Mouse (Mus musculus): Measurements from ENCODE around the gene Gm20773. TPM values are rescaled to one million over a fixed set of nuclear protein-coding genes. Genes with fewer than 3 reads are reported as not detected.
"Not testable (repeated sequence)": the region's sequence is repeated elsewhere in the genome, so short reads cannot be mapped to it uniquely, and the experiment has no call there.

The Gm20773 gene
- not detected in 2 replicates for total RNA-seq (2012; rRNA removed)
- not detected for polyA plus RNA-seq (2012; ENCODE audit: insufficient read depth in 1 of 2, insufficient read length in 2 of 2, low read depth in 1 of 2, low replicate concordance in 2 of 2, missing spikeins in 1 of 2)

- not testable (repeated sequence) for H3K9ac ChIP-seq (ENCODE audit: control insufficient read depth, low read depth, low read length, poor library complexity, severe bottlenecking); H3K4me1 ChIP-seq (ENCODE audit: control insufficient read depth in 1 of 2, insufficient read depth in 2 of 2, low read length in 2 of 2); H3K27me3 ChIP-seq (ENCODE audit: control insufficient read depth in 1 of 2, insufficient read depth in 2 of 2, low read length in 2 of 2); H3K79me2 ChIP-seq (ENCODE audit: control insufficient read depth, insufficient read depth, low read length, poor library complexity); H3K27ac ChIP-seq (ENCODE audit: control insufficient read depth, low read depth, low read length); H3K36me3 ChIP-seq (ENCODE audit: control insufficient read depth in 1 of 2, insufficient read depth in 2 of 2, low read length in 2 of 2); DNase-seq (ENCODE audit: low read depth, low spot score); H3K9me3 ChIP-seq (replicated peaks; ENCODE audit: insufficient read depth, low read length); H3K4me3 ChIP-seq (ENCODE audit: control insufficient read depth in 1 of 2, insufficient read depth in 1 of 2, low read depth in 2 of 2, low read length in 2 of 2)
Measured at GRCm38 (mm10) chrY:13493726-13494125, at the start of gene Gm20773. TSS of gene Gm20773 (plus strand) at chrY:13494026.

- H3K27me3 ChIP-seq (ENCODE audit: control insufficient read depth in 1 of 2, insufficient read depth in 2 of 2, low read length in 2 of 2); H3K27ac ChIP-seq (ENCODE audit: control insufficient read depth, low read depth, low read length); H3K79me2 ChIP-seq (ENCODE audit: control insufficient read depth, insufficient read depth, low read length, poor library complexity); H3K36me3 ChIP-seq (ENCODE audit: control insufficient read depth in 1 of 2, insufficient read depth in 2 of 2, low read length in 2 of 2); H3K9me3 ChIP-seq (replicated peaks; ENCODE audit: insufficient read depth, low read length); H3K4me1 ChIP-seq (ENCODE audit: control insufficient read depth in 1 of 2, insufficient read depth in 2 of 2, low read length in 2 of 2); H3K9ac ChIP-seq (ENCODE audit: control insufficient read depth, low read depth, low read length, poor library complexity, severe bottlenecking); H3K4me3 ChIP-seq (ENCODE audit: control insufficient read depth in 1 of 2, insufficient read depth in 1 of 2, low read depth in 2 of 2, low read length in 2 of 2); DNase-seq (ENCODE audit: low read depth, low spot score): not testable (repeated sequence)
Measured at GRCm38 (mm10) chrY:13465479-13465878, 28.3 kb upstream of the Gm20773 start, which contains the start of gene Gm21866. TSS of gene Gm21866 (minus strand) at chrY:13465579.

Other genes with a start within 250 kb of the Gm20773 start
- not detected in 2 replicates for gene Gm21440, start 241.6 kb upstream of the Gm20773 start, total RNA-seq (2012; rRNA removed)
- not detected for gene Gm21440, start 241.6 kb upstream of the Gm20773 start, polyA plus RNA-seq (2012; ENCODE audit: insufficient read depth in 1 of 2, insufficient read length in 2 of 2, low read depth in 1 of 2, low replicate concordance in 2 of 2, missing spikeins in 1 of 2)
- gene Gm21454, start 241.6 kb upstream of the Gm20773 start, total RNA-seq (2012; rRNA removed), result not detected in 2 replicates
- gene Gm21454, start 241.6 kb upstream of the Gm20773 start, polyA plus RNA-seq (2012; ENCODE audit: insufficient read depth in 1 of 2, insufficient read length in 2 of 2, low read depth in 1 of 2, low replicate concordance in 2 of 2, missing spikeins in 1 of 2), result not detected
- gene Gm21725, start 145.0 kb upstream of the Gm20773 start, total RNA-seq (2012; rRNA removed), result not detected in 2 replicates
- gene Gm21725, start 145.0 kb upstream of the Gm20773 start, polyA plus RNA-seq (2012; ENCODE audit: insufficient read depth in 1 of 2, insufficient read length in 2 of 2, low read depth in 1 of 2, low replicate concordance in 2 of 2, missing spikeins in 1 of 2), result not detected
- not detected in 2 replicates for gene Gm21866, start 28.4 kb upstream of the Gm20773 start, total RNA-seq (2012; rRNA removed)
- not detected for gene Gm21866, start 28.4 kb upstream of the Gm20773 start, polyA plus RNA-seq (2012; ENCODE audit: insufficient read depth in 1 of 2, insufficient read length in 2 of 2, low read depth in 1 of 2, low replicate concordance in 2 of 2, missing spikeins in 1 of 2)